Mouse (Mus musculus) WW6 (cell line): ENCODE measurements at regions not wholly inside any gene's neighbourhood (a gene's known extent, or its start where the extent isn't known, plus 50 kb on each side); places are given as distances from the start of the nearest gene placed in this dataset.

Experiments used
- DNase-seq: peaks from one replicate; pipeline ENCODE4 v3.0.0-alpha.2; 2013; ENCODE audit warnings: low read depth, low spot score

DNA sequence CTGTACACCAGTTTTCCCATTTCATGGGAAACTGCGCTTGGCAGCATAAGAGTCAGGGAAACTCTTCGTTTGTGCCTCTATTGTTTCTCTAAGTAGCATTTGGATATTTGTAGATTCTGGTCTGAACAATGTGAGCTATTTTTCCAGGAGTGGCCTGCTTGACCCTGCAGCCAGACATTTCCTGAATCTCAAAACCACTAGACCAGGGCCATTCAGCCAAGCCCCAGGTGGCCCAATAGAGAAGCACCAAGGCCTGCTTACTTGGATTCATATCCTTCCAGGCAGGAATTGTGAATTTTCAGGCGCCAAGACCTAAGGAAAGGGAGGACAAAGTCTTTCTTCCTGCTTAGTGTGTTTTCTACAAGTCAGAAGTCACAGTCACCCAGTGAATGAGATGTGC, 85.9 kb upstream of the Hs3st1 start:
- DNase-seq = no peak

- no peak for DNase-seq
Measured at GRCm38 (mm10) chr5:39840576-39840975, 85.3 kb upstream of the Hs3st1 start.

GRCm38 (mm10) chr5:39832565-39832964, 77.3 kb upstream of the Hs3st1 start:
- DNase-seq = no peak

DNA sequence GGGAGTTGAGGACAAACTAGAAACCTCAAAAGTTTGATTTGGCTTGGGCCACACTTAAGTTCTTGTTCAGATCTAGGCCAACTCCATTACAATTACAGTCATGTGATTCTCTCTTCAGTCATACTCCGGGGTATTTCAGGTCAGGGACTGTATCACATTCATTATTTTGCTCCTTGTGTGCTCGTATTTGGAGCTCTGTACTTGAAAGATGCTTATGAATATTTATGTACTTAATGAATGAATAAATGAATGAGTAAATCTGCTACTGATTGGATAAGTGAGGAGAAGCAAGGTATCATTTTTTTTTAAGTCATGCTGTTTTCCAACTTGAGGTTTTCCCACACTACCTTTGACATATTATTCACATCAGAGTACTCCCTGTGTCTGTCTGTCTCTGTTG, 69.4 kb upstream of the Hs3st1 start:
- no peak for DNase-seq

DNA sequence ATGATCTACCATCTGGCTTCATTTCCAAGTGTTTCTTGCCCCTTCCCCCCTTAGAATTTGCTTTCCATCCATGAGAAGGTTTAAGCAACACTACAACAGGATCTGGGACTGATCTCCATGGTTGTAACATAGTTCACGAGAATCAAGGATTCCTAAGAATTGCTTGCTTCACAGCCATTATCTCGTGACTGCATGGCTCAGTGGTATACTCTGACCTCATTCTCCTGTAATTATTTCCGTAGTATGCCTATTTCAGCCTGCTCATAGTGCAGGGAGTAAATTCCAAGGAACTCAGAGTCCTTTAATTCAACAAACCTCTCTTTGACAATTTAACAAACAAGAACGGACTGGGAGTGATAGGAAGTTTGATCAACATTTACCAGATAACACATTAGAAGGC, 51.4 kb upstream of the Hs3st1 start:
- no peak for DNase-seq
